Mouse (Mus musculus) brain, adult 2 months (tissue): ENCODE data around the gene Ift22.
A peak's percentile ranks its signal among the peaks of the same experiment; 100 is the strongest.
"Not testable (repeated sequence)": the region's sequence is repeated elsewhere in the genome, so short reads cannot be mapped to it uniquely, and the experiment has no call there.

ENCODE experiments used
- DNase-seq: peaks from one replicate; pipeline ENCODE4 v3.0.0; 2011; ENCODE audit warnings: low read depth, low spot score

Ift22 gene

GRCm38 (mm10) chr5:136949551-136950336 is 41.8 kb downstream of the Ift22 start:
- not testable (repeated sequence) for DNase-seq

DNA sequence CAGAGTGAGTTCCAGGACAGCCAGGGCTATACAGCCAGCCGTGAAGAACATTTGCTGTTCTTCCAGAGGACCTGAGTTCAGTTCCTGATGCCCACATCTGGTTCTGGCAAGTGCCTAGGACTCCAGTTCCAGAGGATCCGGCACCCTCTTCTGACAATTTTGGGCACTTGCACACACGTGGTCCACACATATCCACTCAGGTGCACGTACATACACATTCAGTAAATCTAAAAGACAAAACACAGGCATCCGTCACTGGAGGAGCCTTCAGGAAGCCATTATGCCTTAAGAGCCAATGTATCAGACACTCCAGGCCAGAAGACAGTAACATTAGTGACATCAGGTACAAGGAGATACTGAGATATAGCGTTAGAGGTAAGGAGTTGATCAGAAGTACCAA is 42.6 kb downstream of the Ift22 start:
- no peak for DNase-seq

- DNase-seq = no peak
These were observed 44.2 kb downstream of the Ift22 start for GRCm38 (mm10) chr5:136952153-136952552.

- peak; percentile 99 for DNase-seq
These were observed 45.1 kb downstream of the Ift22 start, which contains the start of gene Fis1 for GRCm38 (mm10) chr5:136953015-136953414. Gene Fis1 (plus strand): TSS chr5:136953275.

- DNase-seq = peak; percentile 72
These were observed 45.5 kb downstream of the Ift22 start for GRCm38 (mm10) chr5:136953440-136953951.

DNA sequence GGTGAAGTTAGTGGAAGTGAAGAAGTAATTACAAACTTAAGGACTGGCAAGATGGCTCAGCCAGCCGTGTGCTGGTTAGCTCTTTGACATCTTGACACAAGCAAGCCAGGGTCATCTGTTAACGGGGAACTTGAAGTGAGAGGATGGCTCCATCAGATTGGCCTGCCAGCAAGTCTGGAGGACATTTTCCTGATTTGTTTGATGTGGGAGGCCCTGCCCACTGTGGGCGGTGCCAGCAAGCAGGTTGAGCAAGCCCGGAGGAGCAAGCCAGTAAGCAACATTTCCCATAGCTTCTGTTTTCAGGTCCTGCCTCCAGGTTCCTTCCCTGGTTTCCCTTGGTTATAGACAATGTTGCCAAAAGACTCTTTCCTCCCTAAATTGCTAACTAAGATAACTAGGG is 47.7 kb downstream of the Ift22 start:
- no peak for DNase-seq

GRCm38 (mm10) chr5:136957250-136957649 is 49.3 kb downstream of the Ift22 start:
- no peak for DNase-seq

DNA sequence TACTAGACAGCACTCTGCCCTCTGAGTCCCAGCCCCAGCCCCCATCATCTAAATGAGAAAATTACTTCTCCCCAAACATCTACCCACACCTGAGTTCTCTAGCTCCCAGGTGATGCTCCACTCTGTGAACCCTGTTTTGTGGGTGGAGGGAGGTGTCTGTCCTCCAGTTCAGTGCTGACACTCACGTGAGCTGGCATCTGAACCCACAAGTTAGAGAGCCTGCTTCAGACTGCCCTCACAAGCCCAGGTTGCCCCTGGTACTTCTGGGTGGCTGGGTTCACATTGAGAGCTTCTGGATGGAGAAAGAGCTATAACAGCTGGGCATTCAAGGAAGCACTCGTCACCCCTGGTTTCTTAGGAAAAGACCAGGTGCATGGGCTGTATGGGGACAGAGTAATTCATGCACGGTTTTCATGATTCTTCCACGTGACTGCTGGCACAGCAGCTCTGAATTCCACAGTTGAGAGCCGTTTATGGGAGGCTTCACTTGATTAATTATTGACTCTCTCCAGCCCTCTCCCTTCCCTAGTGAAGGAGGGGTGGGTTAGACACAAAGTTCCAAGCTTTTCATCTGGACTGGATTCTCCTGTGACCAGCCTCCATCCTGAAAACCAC is 51.1 kb downstream of the Ift22 start:
- no peak for DNase-seq

- DNase-seq = no peak
These were observed 52.1 kb downstream of the Ift22 start for GRCm38 (mm10) chr5:136960053-136960452.

- DNase-seq = peak; percentile 24
These were observed 53.5 kb downstream of the Ift22 start for GRCm38 (mm10) chr5:136961334-136961982.

GRCm38 (mm10) chr5:136961983-136962461 is 54.1 kb downstream of the Ift22 start:
- DNase-seq = peak; percentile 98

- DNase-seq = peak; percentile 88
These were observed 54.6 kb downstream of the Ift22 start for GRCm38 (mm10) chr5:136962501-136962900.

- DNase-seq = no peak
These were observed 55.1 kb downstream of the Ift22 start for GRCm38 (mm10) chr5:136962966-136963540.
